Mouse (Mus musculus) kidney, postnatal 4 days (tissue): ENCODE data around the gene Zfp385a.
"Not testable (repeated sequence)": the region's sequence is repeated elsewhere in the genome, so short reads cannot be mapped to it uniquely, and the experiment has no call there.

Source experiments
- DNase-seq, 2 experiments: peaks; one replicate each; pipeline ENCODE4 v3.0.0; 2021; ENCODE audit warnings: mixed read lengths in 2 of 2

Zfp385a gene

GRCm38 (mm10) chr15:103285778-103286417 is 54.0 kb downstream of the Zfp385a start:
- no peak for DNase-seq

- DNase-seq, result no peak
These were observed 55.2 kb downstream of the Zfp385a start for GRCm38 (mm10) chr15:103284647-103285046.

- DNase-seq, result peak; percentile 77 to 79
These were observed 55.8 kb downstream of the Zfp385a start for GRCm38 (mm10) chr15:103284066-103284465.

GRCm38 (mm10) chr15:103281465-103282205 is 58.3 kb downstream of the Zfp385a start:
- no peak for DNase-seq

GRCm38 (mm10) chr15:103280817-103281464 is 59.0 kb downstream of the Zfp385a start:
- peak; percentile 62 to 70 for DNase-seq

GRCm38 (mm10) chr15:103279750-103280149 is 60.1 kb downstream of the Zfp385a start:
- DNase-seq, result peak; percentile 68 to 73

GRCm38 (mm10) chr15:103277949-103278348 is 61.9 kb downstream of the Zfp385a start:
- no peak for DNase-seq

- DNase-seq, result not testable (repeated sequence)
These were observed 64.0 kb downstream of the Zfp385a start for GRCm38 (mm10) chr15:103275943-103276342.

GRCm38 (mm10) chr15:103272419-103273279 is 67.2 kb downstream of the Zfp385a start, which contains the start of gene Copz1:
Gene Copz1, plus strand, starts transcription at chr15:103272714.
- DNase-seq, result peak; percentile 95 to 97

- no peak for DNase-seq
These were observed 71.0 kb downstream of the Zfp385a start for GRCm38 (mm10) chr15:103268903-103269302.

GRCm38 (mm10) chr15:103264794-103265193 is 75.1 kb downstream of the Zfp385a start:
- no peak for DNase-seq
